Mouse (Mus musculus): ENCODE measurements around the gene Prox1. TPM values are rescaled to one million over a fixed set of nuclear protein-coding genes. Genes with fewer than 3 reads are reported as not detected.

Gene Prox1
- polyA plus RNA-seq, 1 experiment: 1.2 TPM

DNA sequence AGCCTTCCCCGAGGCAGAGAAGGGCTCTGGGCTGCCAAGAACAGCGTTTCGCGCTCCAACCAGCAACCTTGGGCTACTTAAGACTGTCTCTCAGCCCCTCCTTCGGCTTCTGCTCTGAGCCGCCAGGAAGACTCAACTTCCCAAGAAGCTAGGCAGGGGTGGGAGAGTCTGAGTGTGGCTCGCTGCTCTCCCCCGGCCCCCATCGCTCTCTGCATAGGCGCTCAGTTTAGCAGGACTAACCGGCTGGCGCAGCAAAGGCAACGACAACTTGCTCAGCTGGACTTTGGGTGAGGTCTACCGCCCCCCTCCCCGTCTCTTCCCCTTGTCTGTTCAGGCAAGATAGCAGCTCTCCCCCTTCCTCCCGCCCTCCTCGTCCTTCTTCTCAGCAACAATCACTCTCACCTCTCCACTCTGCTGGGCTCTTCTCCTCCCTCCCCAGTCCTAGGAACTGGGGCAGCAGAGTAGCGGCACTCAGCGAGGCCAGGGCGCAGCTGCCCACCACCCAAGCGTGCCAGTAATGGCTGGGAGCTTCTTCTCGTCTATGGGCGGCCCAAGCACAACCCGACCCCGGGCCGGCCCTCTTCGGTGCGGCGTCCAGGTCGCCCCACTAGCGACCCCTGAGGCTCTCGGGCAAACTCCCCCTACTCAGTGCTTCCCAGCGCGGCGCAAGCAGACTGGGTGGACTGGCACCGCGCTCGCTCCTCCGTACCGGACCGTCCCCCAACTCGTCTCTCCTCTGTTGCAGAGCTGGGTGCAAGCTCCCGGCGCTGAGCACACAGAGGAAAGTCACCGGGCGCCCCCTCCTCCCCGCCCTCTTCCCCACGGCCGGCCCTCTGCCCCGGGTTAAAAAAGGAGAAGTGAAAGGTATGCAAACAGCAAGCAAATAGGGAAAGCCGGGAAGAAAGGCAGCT, 1.5 kb downstream of the Prox1 start:
- Histone ChIP-seq H3K4me1 (ENCODE audit: control insufficient read depth, insufficient read depth, low read length) (peaks cover 8% of the 10 kb centered on the region), H3K4me3 (replicated peaks; ENCODE audit: extremely low read depth, low read depth, low read length) (peak overlapping the region; percentile 5)
- DNase-seq: no peak
- TF ChIP-seq POLR2A (IDR thresholded peaks at IDR 0.05; ENCODE audit: borderline replicate concordance, extremely low read depth, low read depth, low read length) (no peak), CTCF (IDR thresholded peaks at IDR 0.05; ENCODE audit: insufficient read depth, low read length) (no peak)
- WGBS: under 1% methylated on average over 51 of the region's 51 CpGs

DNA sequence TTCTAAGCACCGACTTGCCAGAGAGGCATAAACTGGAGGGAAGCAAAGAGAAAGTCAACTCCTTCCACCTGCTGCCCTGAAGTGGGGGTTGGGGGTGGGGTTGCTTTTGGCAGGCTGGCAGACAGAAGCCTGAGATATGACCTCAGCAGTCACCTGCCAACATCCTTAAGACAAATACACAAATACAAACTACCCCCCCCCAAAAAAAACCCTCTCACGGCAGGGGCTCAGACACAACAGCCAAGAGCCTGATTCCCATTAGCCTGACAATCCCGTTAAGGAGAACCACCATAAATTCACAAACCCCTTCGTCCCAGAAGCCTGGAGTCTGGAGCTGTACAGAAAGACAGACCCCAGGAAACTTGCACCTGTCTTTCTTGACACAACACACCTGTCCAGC, 2.4 kb downstream of the Prox1 start:
- no peak for DNase-seq
- no peak for TF ChIP-seq POLR2A (IDR thresholded peaks at IDR 0.05; ENCODE audit: borderline replicate concordance, extremely low read depth, low read depth, low read length)
- TF ChIP-seq CTCF (IDR thresholded peaks at IDR 0.05; ENCODE audit: insufficient read depth, low read length): no peak
- H3K4me1 ChIP-seq (ENCODE audit: control insufficient read depth, insufficient read depth, low read length): peaks cover 8% of the 10 kb centered on the region
- no peak overlapping the region for H3K4me3 ChIP-seq (replicated peaks; ENCODE audit: extremely low read depth, low read depth, low read length)
- WGBS: 8% methylated on average over 4 of the region's 4 CpGs

DNA sequence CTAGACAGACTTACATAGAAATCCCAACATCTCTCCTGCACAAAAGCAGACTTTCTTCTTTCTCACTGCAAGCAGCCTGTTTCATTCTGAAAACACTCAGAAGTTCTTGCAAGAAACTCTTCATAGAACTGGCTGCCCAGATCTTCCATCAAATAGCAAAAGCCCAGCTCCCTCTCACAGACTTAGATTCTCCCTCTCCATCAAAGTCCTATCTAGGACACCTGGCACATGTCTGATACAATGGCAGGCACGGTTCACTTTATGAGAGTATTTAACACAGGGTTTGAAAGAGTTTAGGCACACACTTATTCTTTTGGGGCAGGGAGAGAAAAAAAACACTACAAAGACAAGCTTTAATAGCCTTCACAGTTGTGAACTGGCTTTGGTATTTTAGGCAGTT, 2.9 kb downstream of the Prox1 start:
- peaks cover 8% of the 10 kb centered on the region for H3K4me1 ChIP-seq (ENCODE audit: control insufficient read depth, insufficient read depth, low read length)
- WGBS: 30% methylated on average over 1 of the region's 1 CpGs
- no peak for DNase-seq
- no peak overlapping the region for H3K4me3 ChIP-seq (replicated peaks; ENCODE audit: extremely low read depth, low read depth, low read length)
- TF ChIP-seq CTCF (IDR thresholded peaks at IDR 0.05; ENCODE audit: insufficient read depth, low read length) (no peak), POLR2A (IDR thresholded peaks at IDR 0.05; ENCODE audit: borderline replicate concordance, extremely low read depth, low read depth, low read length) (no peak)

DNA sequence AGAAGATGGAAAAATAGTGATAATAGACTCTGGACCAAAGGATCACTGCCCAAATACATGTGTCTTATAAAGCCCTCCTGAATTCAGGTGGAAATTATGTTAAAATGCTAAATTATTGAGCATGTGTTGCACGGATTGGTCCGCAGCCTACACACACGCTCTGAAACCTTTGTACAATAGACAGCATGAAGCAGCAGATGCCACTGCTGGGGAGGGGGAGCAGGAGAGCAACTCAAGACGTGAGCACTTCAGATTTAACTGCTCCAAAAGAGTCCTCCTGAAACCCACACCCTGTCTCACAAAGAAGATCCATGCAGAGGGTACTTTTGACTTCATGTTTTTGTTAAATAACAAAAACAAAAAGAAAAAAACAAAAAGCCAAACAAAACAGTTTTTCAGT, 5.0 kb downstream of the Prox1 start:
- 66% methylated on average over 4 of the region's 4 CpGs for WGBS
- H3K4me3 ChIP-seq (replicated peaks; ENCODE audit: extremely low read depth, low read depth, low read length): no peak overlapping the region
- peaks cover 8% of the 10 kb centered on the region for H3K4me1 ChIP-seq (ENCODE audit: control insufficient read depth, insufficient read depth, low read length)
- TF ChIP-seq POLR2A (IDR thresholded peaks at IDR 0.05; ENCODE audit: borderline replicate concordance, extremely low read depth, low read depth, low read length) (no peak), CTCF (IDR thresholded peaks at IDR 0.05; ENCODE audit: insufficient read depth, low read length) (no peak)
- DNase-seq: no peak

DNA sequence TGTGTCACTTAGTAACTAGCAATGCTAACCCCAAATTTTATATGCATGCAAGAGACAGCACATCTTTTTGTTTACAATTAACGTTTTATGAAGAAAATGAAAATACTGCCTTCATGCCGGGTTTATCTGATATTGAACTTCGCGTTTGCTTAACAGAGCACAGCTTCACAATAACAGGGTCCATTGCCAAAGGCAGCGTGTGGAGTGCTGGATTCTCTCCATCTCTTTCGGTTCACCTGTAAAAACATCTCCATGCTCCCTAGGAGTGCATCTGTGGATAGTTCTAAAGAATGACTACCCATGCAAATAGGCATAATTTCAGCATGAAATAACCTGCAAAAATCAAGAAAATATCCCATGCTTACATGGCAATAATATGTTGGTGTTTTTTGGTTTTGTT, 7.0 kb downstream of the Prox1 start:
- no peaks in the 10 kb centered on the region for H3K4me1 ChIP-seq (ENCODE audit: control insufficient read depth, insufficient read depth, low read length)
- no peak overlapping the region for H3K4me3 ChIP-seq (replicated peaks; ENCODE audit: extremely low read depth, low read depth, low read length)
- no peak for DNase-seq
- 79% methylated on average over 6 of the region's 6 CpGs for WGBS
- TF ChIP-seq POLR2A (IDR thresholded peaks at IDR 0.05; ENCODE audit: borderline replicate concordance, extremely low read depth, low read depth, low read length): no peak
- TF ChIP-seq CTCF (IDR thresholded peaks at IDR 0.05; ENCODE audit: insufficient read depth, low read length): no peak

DNA sequence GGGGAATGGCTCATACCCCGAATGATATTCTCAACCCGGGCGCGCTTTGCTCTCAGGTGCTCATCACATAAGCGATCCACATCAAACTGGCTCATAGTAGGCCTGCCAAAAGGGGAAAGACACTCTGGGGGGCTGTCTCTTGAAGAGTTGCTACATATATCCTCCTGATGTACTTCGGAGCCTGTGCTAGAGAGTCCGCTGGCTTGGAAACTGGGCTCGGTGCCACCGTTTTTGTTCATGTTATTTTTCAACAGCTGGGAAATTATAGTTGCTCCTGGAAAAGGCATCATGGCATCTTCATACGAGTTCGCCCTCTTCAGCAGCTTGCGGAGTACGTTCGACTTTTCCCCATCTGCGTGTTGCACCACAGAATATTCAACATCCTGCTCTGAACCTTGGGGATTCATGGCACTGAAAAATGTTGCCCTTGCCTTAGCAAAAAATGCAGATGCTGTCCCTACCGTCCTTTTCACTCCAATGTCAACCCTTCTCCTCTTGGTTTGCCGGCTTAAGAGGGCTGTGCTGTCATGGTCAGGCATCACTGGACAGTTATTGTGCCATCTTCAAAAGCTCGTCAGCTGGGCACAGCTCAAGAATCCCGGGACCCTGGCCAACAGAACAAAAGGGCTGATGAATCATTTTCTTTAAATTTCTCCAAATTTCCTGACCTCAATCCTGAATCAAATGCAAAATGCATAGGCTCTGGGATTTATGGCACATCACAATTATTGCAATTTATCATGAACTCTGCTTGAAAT, 8.6 kb downstream of the Prox1 start:
- 66% methylated on average over 19 of the region's 19 CpGs for WGBS
- Histone ChIP-seq H3K4me3 (replicated peaks; ENCODE audit: extremely low read depth, low read depth, low read length) (no peak overlapping the region), H3K4me1 (ENCODE audit: control insufficient read depth, insufficient read depth, low read length) (no peaks in the 10 kb centered on the region)
- no peak for TF ChIP-seq POLR2A (IDR thresholded peaks at IDR 0.05; ENCODE audit: borderline replicate concordance, extremely low read depth, low read depth, low read length)
- no peak for TF ChIP-seq CTCF (IDR thresholded peaks at IDR 0.05; ENCODE audit: insufficient read depth, low read length)
- DNase-seq: no peak

DNA sequence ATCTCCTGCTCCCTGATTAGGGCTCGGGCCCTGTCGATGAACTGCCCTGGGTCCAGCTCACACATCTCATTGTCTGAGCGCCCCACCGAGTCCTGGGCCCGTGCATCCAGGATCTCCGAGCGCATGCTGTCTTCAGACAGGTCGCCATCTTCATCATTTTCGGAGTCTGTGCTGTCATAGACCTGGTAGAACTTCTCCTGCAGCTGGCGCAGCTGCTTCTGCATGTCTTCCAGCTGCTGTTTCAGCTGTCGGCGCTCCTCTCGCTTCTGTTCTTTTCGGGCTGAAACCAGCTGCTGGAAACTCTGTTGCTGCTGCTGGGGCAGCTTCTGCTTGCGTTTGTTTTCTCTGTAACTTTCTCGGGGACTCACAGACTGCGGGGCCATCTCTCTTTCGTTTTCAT, 9.2 kb downstream of the Prox1 start:
- WGBS: 70% methylated on average over 18 of the region's 18 CpGs
- no peak for TF ChIP-seq POLR2A (IDR thresholded peaks at IDR 0.05; ENCODE audit: borderline replicate concordance, extremely low read depth, low read depth, low read length)
- no peak for TF ChIP-seq CTCF (IDR thresholded peaks at IDR 0.05; ENCODE audit: insufficient read depth, low read length)
- DNase-seq: no peak
- Histone ChIP-seq H3K4me1 (ENCODE audit: control insufficient read depth, insufficient read depth, low read length) (no peaks in the 10 kb centered on the region), H3K4me3 (replicated peaks; ENCODE audit: extremely low read depth, low read depth, low read length) (no peak overlapping the region)

DNA sequence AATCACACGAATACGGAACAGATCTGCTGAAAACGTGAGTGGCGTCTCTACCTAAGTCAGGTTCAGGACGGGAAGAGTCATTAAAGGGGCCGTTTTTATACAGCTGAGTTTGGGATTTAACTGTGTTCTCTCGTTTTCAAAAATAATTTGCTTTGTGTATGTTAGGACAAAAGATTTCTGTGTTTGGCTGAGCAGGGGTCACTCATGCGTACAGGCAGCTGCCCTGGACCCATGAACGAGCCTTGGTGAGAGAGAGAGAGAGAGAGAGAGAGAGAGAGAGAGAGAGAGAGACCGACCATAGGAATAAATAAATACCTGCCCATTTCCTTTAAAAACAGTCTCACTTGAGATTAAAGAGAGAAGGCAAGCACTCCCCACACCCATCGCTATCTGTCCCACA, 11.1 kb downstream of the Prox1 start:
- Histone ChIP-seq H3K4me3 (replicated peaks; ENCODE audit: extremely low read depth, low read depth, low read length) (no peak overlapping the region), H3K4me1 (ENCODE audit: control insufficient read depth, insufficient read depth, low read length) (no peaks in the 10 kb centered on the region)
- DNase-seq: no peak
- no peak for TF ChIP-seq POLR2A (IDR thresholded peaks at IDR 0.05; ENCODE audit: borderline replicate concordance, extremely low read depth, low read depth, low read length)
- no peak for TF ChIP-seq CTCF (IDR thresholded peaks at IDR 0.05; ENCODE audit: insufficient read depth, low read length)
- 71% methylated on average over 11 of the region's 11 CpGs for WGBS

DNA sequence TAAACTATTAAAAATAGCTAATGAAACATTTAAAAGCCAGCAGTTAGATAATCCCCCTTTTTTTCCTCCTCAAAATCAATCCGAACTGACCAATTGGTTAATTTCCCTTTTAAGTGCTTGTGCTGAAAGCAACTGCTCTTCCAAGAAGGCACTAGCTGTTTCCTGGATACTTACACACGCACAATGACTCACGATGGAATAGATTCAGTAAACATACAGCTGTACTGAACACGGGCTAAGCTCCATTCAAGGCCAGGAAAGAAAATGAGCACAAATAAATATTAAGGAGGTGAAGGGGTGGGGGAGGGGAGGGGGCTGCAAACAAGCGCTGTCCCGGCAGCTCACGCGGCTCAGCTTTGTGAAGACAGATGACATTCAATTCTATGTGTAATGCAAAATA, 14.8 kb downstream of the Prox1 start:
- no peak for TF ChIP-seq POLR2A (IDR thresholded peaks at IDR 0.05; ENCODE audit: borderline replicate concordance, extremely low read depth, low read depth, low read length)
- no peak for TF ChIP-seq CTCF (IDR thresholded peaks at IDR 0.05; ENCODE audit: insufficient read depth, low read length)
- WGBS: 28% methylated on average over 8 of the region's 8 CpGs
- H3K4me3 ChIP-seq (replicated peaks; ENCODE audit: extremely low read depth, low read depth, low read length): no peak overlapping the region
- no peak for DNase-seq
- H3K4me1 ChIP-seq (ENCODE audit: control insufficient read depth, insufficient read depth, low read length): no peaks in the 10 kb centered on the region

All from lung, adult 2 months (tissue).